ENCODE assay signal across 10 mouse cellular contexts in genomic region chr13:8202681-8203476, GRCm38 (mm10). TPM values are rescaled to one million over a fixed set of nuclear protein-coding genes. Genes with fewer than 3 reads are reported as not detected.
A peak's percentile ranks its signal among the peaks of the same experiment; 100 is the strongest.
DNase-seq lines count a peak whose midpoint lies in the region; ATAC-seq lines count a peak whose summit lies in the region.
"Had no signal": no experiment of that assay in that cellular context is flagged by ENCODE, and none has a peak within 500 bp of the region (broad histone marks: within the 10 kb centered on the region; RNA-seq: fewer than 3 reads in every experiment).

Gene Adarb2 (plus strand): TSS chr13:8202866.

- no peaks in the 10 kb centered on the region for H3K9me3 ChIP-seq in heart, embryonic 13.5 days
- no peaks in the 10 kb centered on the region for H3K9me3 ChIP-seq in forebrain, embryonic 14.5 days (replicated peaks; ENCODE audit: control insufficient read depth, low read length)
- H3K9me3 ChIP-seq in midbrain, embryonic 12.5 days: no peaks in the 10 kb centered on the region
- H3K9me3 ChIP-seq: G1E had no signal

- H3K4me1 ChIP-seq in heart, embryonic 13.5 days: peaks cover 7% of the 10 kb centered on the region; the same call in 1 of the 2 replicates
- peaks cover 10% of the 10 kb centered on the region for H3K4me1 ChIP-seq in forebrain, embryonic 14.5 days (ENCODE audit: control insufficient read depth, insufficient read depth, low read length)
- H3K4me1 ChIP-seq in midbrain, embryonic 12.5 days: peaks cover 7% of the 10 kb centered on the region; the same call in 1 of the 2 replicates

- no peak within 1 kb of the TSS for H3K27ac ChIP-seq in heart, embryonic 13.5 days (replicated peaks)
- no peak within 1 kb of the TSS for H3K27ac ChIP-seq in forebrain, embryonic 14.5 days (ENCODE audit: low read depth, low read length)
- H3K27ac ChIP-seq in midbrain, embryonic 12.5 days (replicated peaks): peak within 1 kb of the TSS; percentile 22
- H3K27ac ChIP-seq: macrophage had no signal

- peak within 1 kb of the TSS; percentile 59 for H3K9ac ChIP-seq in heart, embryonic 13.5 days
- peak within 1 kb of the TSS; percentile 60 for H3K9ac ChIP-seq in forebrain, embryonic 14.5 days (ENCODE audit: low read length)
- H3K9ac ChIP-seq in midbrain, embryonic 12.5 days (replicated peaks): peak within 1 kb of the TSS; percentile 57

- H3K4me2 ChIP-seq in heart, embryonic 13.5 days: peak within 1 kb of the TSS; percentile 73
- H3K4me2 ChIP-seq in forebrain, embryonic 14.5 days (ENCODE audit: low read length): peak within 1 kb of the TSS; percentile 89
- H3K4me2 ChIP-seq in midbrain, embryonic 12.5 days (replicated peaks): peak within 1 kb of the TSS; percentile 88

- H3K4me3 ChIP-seq in heart, embryonic 13.5 days: peak within 1 kb of the TSS; percentile 45
- H3K4me3 ChIP-seq in forebrain, embryonic 14.5 days (ENCODE audit: low read depth, low read length): peak within 1 kb of the TSS; percentile 39
- H3K4me3 ChIP-seq in midbrain, embryonic 12.5 days: peak within 1 kb of the TSS; percentile 53

- no peaks in the 10 kb centered on the region for H3K36me3 ChIP-seq in heart, embryonic 13.5 days
- no peaks in the 10 kb centered on the region for H3K36me3 ChIP-seq in forebrain, embryonic 14.5 days (ENCODE audit: control insufficient read depth, insufficient read depth, low read length)
- H3K36me3 ChIP-seq in midbrain, embryonic 12.5 days: no peaks in the 10 kb centered on the region
- H3K36me3 ChIP-seq: G1E had no signal

- under 1% methylated on average over 26 of the region's 26 CpGs for WGBS in heart, embryonic 13.5 days
- under 1% methylated on average over 26 of the region's 26 CpGs for WGBS in forebrain, embryonic 14.5 days
- under 1% methylated on average over 26 of the region's 26 CpGs for WGBS in midbrain, embryonic 12.5 days

- H3K27me3 ChIP-seq in heart, embryonic 13.5 days (replicated peaks): peaks cover 49% of the 10 kb centered on the region
- H3K27me3 ChIP-seq in forebrain, embryonic 14.5 days (replicated peaks; ENCODE audit: control insufficient read depth, insufficient read depth, low read length): no peaks in the 10 kb centered on the region
- H3K27me3 ChIP-seq in midbrain, embryonic 12.5 days: 0 out of 2 replicates have a peak, but pooled peaks cover 5% of the 10 kb centered on the region

- ATAC-seq in heart, embryonic 13.5 days (ENCODE audit: extremely low read depth, insufficient number of reproducible peaks, low FRiP score, low TSS enrichment): no peak
- ATAC-seq in forebrain, embryonic 14.5 days: peak; percentile 94
- peak; percentile 95 for ATAC-seq in midbrain, embryonic 12.5 days (ENCODE audit: low FRiP score, low read depth)
- ATAC-seq in inflammation-experienced regulatory T-cells, adult 6 months: no peak

- DNase-seq in heart, postnatal 4 days: no peak
- DNase-seq in cerebellum, adult 11-12 months: peak; percentile 17
- peak; percentile 93 for DNase-seq in forebrain, embryonic 14.5 days (ENCODE audit: low spot score)
- DNase-seq in layer of hippocampus, adult 9-11 months: peak; percentile 77
- no peak for DNase-seq in spleen, postnatal 14 days (ENCODE audit: low spot score in 2 of 2)

RNA-seq across cellular contexts. Expression of gene Adarb2, which starts in this region (rescaled TPM):
- polyA plus RNA-seq in heart, embryonic 13.5 days (2015; fragmentation: Nextera tagmentation; extraction: Ambion mirVana): 0.22 and 0.27 TPM in 2 replicates
- total RNA-seq in heart, postnatal 4 days (2021): under 1 TPM; 0.11 to 0.14 TPM
- 6.9 and 10.9 TPM in 2 replicates for polyA plus RNA-seq in forebrain, embryonic 14.5 days (2014; fragmentation: Nextera tagmentation; extraction: Ambion mirVana)
- 17.8 and 18.5 TPM in 2 replicates for polyA plus RNA-seq in midbrain, embryonic 12.5 days (2016; fragmentation: Nextera tagmentation; extraction: Ambion mirVana)
- polyA plus RNA-seq in inflammation-experienced regulatory T-cells, adult 6 months (2017; shearing (Covaris generic)): not detected
- polyA plus RNA-seq: G1E, macrophage had no signal

Comparison
In these comparisons a context has a peak if more than half of its experiments do, and no peak if none do; other contexts are left out.
1. ATAC-seq: peak in forebrain, embryonic 14.5 days (single experiment) and midbrain, embryonic 12.5 days (single experiment); none in heart, embryonic 13.5 days (single experiment) and inflammation-experienced regulatory T-cells, adult 6 months (single experiment).
2. DNase-seq: peak in cerebellum, adult 11-12 months (single experiment), forebrain, embryonic 14.5 days (single experiment) and layer of hippocampus, adult 9-11 months (single experiment); none in heart, postnatal 4 days (single experiment) and spleen, postnatal 14 days (0 of 2).
3. Peak in every context shown above with its lines, with median percentiles within 50 percentile points of each other: H3K4me2 ChIP-seq, H3K4me3 ChIP-seq and H3K9ac ChIP-seq.